In genomic region chr19:23770494-23771423, GRCm38 (mm10) we compare ENCODE assay signal across 15 mouse cellular contexts. TPM values are rescaled to one million over a fixed set of nuclear protein-coding genes. Genes with fewer than 3 reads are reported as not detected.
DNase-seq lines count a peak whose midpoint lies in the region; ATAC-seq and TF ChIP-seq lines count a peak whose summit lies in the region.
"Had no signal": no experiment of that assay in that cellular context is flagged by ENCODE, and none has a peak within 500 bp of the region (broad histone marks: within the 10 kb centered on the region; RNA-seq: fewer than 3 reads in every experiment).

No protein-coding gene starts in this region.

- no peak for TF ChIP-seq POLR2A in cerebellum, adult 2 months (IDR thresholded peaks at IDR 0.05; ENCODE audit: borderline replicate concordance, insufficient read depth, low read length)

- H3K4me1 ChIP-seq in cerebellum, adult 2 months (ENCODE audit: control insufficient read depth, insufficient read depth, low read length): peaks cover 15% of the 10 kb centered on the region
- H3K4me1 ChIP-seq in forebrain, embryonic 12.5 days: peaks cover 18% of the 10 kb centered on the region
- peaks cover 24% of the 10 kb centered on the region for H3K4me1 ChIP-seq in hindbrain, embryonic 15.5 days (replicated peaks)
- H3K4me1 ChIP-seq in neural tube, embryonic 12.5 days: peaks cover 10% of the 10 kb centered on the region
- H3K4me1 ChIP-seq: limb, embryonic 10.5 days had no signal

- WGBS in cerebellum, adult 2 months: 21% methylated on average over 10 of the region's 10 CpGs
- 21% methylated on average over 10 of the region's 10 CpGs for WGBS in forebrain, embryonic 12.5 days
- 28% methylated on average over 10 of the region's 10 CpGs for WGBS in hindbrain, embryonic 15.5 days
- WGBS in neural tube, embryonic 12.5 days: 38% methylated on average over 10 of the region's 10 CpGs

- no peak overlapping the region for H3K27ac ChIP-seq in cerebellum, adult 2 months (ENCODE audit: insufficient read depth, low read length)
- H3K27ac ChIP-seq in forebrain, embryonic 12.5 days: peak overlapping the region; percentile 63
- peak overlapping the region; percentile 43 for H3K27ac ChIP-seq in hindbrain, embryonic 15.5 days (replicated peaks)
- H3K27ac ChIP-seq in neural tube, embryonic 12.5 days: peak overlapping the region; percentile 27; the same call in 1 of the 2 replicates
- H3K27ac ChIP-seq: layer of hippocampus, adult 2 months; limb, embryonic 10.5 days had no signal

- H3K4me3 ChIP-seq in cerebellum, adult 2 months (replicated peaks; ENCODE audit: insufficient read depth, low read depth, low read length): no peak overlapping the region
- no peak overlapping the region for H3K4me3 ChIP-seq in forebrain, embryonic 12.5 days (replicated peaks)
- H3K4me3 ChIP-seq in hindbrain, embryonic 15.5 days: no peak overlapping the region
- H3K4me3 ChIP-seq in neural tube, embryonic 12.5 days: no peak overlapping the region
- H3K4me3 ChIP-seq: erythroblast, embryonic 14.5 days; layer of hippocampus, adult 2 months; limb, embryonic 10.5 days had no signal

- H3K9me3 ChIP-seq in forebrain, embryonic 12.5 days: no peaks in the 10 kb centered on the region
- no peaks in the 10 kb centered on the region for H3K9me3 ChIP-seq in hindbrain, embryonic 15.5 days
- H3K9me3 ChIP-seq in neural tube, embryonic 12.5 days: no peaks in the 10 kb centered on the region
- H3K9me3 ChIP-seq: limb, embryonic 10.5 days had no signal

- no peaks in the 10 kb centered on the region for H3K36me3 ChIP-seq in forebrain, embryonic 12.5 days (replicated peaks)
- H3K36me3 ChIP-seq in hindbrain, embryonic 15.5 days: no peaks in the 10 kb centered on the region
- no peaks in the 10 kb centered on the region for H3K36me3 ChIP-seq in neural tube, embryonic 12.5 days
- H3K36me3 ChIP-seq: limb, embryonic 10.5 days had no signal

- no peaks in the 10 kb centered on the region for H3K27me3 ChIP-seq in cerebellum, adult 2 months (ENCODE audit: control insufficient read depth, insufficient read depth, low read length)
- H3K27me3 ChIP-seq in forebrain, embryonic 12.5 days: peaks cover 6% of the 10 kb centered on the region; the same call in 1 of the 2 replicates
- H3K27me3 ChIP-seq in hindbrain, embryonic 15.5 days: no peaks in the 10 kb centered on the region
- H3K27me3 ChIP-seq in neural tube, embryonic 12.5 days (replicated peaks): no peaks in the 10 kb centered on the region

- peak; percentile 61 to 64 for DNase-seq in cerebellum, postnatal 14 days
- no peak for DNase-seq in cerebellum, adult 2 months
- no peak for DNase-seq in kidney, adult 18-20 months
- DNase-seq in urinary bladder, postnatal 4 days (ENCODE audit: low spot score in 2 of 2): no peak
- DNase-seq in kidney, postnatal 14 days: no peak
- DNase-seq: cerebellum, adult 9-10 months; gastrocnemius, postnatal 14 days; lung, postnatal 4 days had no signal

- TF ChIP-seq CTCF in cerebellum, adult 2 months (IDR thresholded peaks at IDR 0.05; ENCODE audit: borderline replicate concordance, insufficient read depth, low read depth, low read length): no peak

- H3K4me2 ChIP-seq in forebrain, embryonic 12.5 days: peak overlapping the region; percentile 27
- H3K4me2 ChIP-seq in hindbrain, embryonic 15.5 days: peak overlapping the region; percentile 7; the same call in 1 of the 2 replicates
- peak overlapping the region; percentile 9; the same call in 1 of the 2 replicates for H3K4me2 ChIP-seq in neural tube, embryonic 12.5 days (replicated peaks)

- no peak overlapping the region for H3K9ac ChIP-seq in forebrain, embryonic 12.5 days
- no peak overlapping the region for H3K9ac ChIP-seq in hindbrain, embryonic 15.5 days
- H3K9ac ChIP-seq in neural tube, embryonic 12.5 days: no peak overlapping the region

- peak; percentile 86 for ATAC-seq in forebrain, embryonic 12.5 days (ENCODE audit: low FRiP score)
- ATAC-seq in hindbrain, embryonic 15.5 days (ENCODE audit: low FRiP score, low read depth): peak; percentile 62; the same call in 1 of the 2 replicates
- ATAC-seq in neural tube, embryonic 12.5 days (ENCODE audit: low FRiP score, low read depth): peak; percentile 78
- ATAC-seq: intestine, embryonic 16.5 days had no signal

RNA-seq across cellular contexts. Expression of gene Apba1, which starts 12.1 kb away (rescaled TPM):
- polyA plus RNA-seq in cerebellum, adult 2 months (2012; rRNA removed): 78.3 and 80.4 TPM in 2 replicates
- 2.5 and 2.8 TPM in 2 replicates for polyA plus RNA-seq in forebrain, embryonic 12.5 days (2016; fragmentation: Nextera tagmentation; extraction: Ambion mirVana)
- polyA plus RNA-seq in hindbrain, embryonic 15.5 days (2015; fragmentation: Nextera tagmentation; extraction: Ambion mirVana): 14.1 and 15.8 TPM in 2 replicates
- 5.3 and 6.5 TPM in 2 replicates for polyA plus RNA-seq in neural tube, embryonic 12.5 days (2016; fragmentation: Nextera tagmentation; extraction: Ambion mirVana)
- polyA plus RNA-seq: erythroblast, embryonic 14.5 days had no signal

Comparison
In these comparisons a context has a peak if more than half of its experiments do, and no peak if none do; other contexts are left out.
1. DNase-seq: peak in cerebellum, postnatal 14 days (2 of 2); none in cerebellum, adult 2 months (0 of 2), kidney, adult 18-20 months (single experiment), urinary bladder, postnatal 4 days (0 of 2) and kidney, postnatal 14 days (single experiment).
2. Peak in every context shown above with its lines, with median percentiles within 50 percentile points of each other: ATAC-seq and H3K4me2 ChIP-seq.